Mouse (Mus musculus): ENCODE data around the gene Olfr1458.

Olfr1458 gene

DNA sequence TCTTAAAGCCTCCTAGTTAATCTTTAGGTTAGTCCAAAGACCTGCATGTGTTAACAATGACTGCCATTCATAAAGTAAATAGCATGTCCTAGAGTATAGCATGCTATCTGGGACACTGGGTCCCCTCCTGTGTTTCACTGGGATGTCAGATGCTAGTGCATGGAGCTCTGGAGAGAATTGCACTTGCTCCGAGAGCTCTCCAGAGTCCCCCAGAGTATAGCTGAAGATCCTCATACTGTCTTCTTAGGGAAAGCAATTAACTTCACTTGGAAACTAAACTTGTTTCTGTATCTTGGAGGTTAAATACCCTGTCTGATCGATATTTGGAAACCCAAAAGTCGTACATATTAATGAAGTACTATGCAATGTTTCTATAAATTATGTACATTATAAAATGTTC, at the start of gene Olfr1458:
Gene Olfr1458 (minus strand): TSS at position 101 of the 400 bp plus-strand sequence.
- DNase-seq = no peak

DNA sequence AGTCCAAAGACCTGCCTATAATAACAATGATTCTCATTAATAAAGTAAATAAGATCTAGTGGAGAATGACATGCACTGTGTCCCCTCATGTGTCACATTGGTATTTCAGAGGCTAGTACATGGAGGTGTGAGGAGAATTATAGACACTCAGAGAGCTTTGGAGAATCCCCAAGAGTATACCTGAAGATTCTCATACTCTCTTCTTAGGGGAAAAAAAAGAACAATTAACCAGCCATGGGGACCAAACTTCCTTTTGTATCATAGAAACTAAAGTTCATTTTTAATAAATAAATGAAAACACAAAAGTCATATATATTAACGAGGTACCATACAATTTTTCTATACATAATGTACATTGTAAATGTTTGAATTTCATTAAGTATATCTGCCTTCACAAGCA, 42.9 kb upstream of the Olfr1458 start, which contains the start of gene Olfr1459:
Gene Olfr1459 (minus strand): TSS at position 101 of the 400 bp plus-strand sequence.
- DNase-seq = no peak

GRCm38 (mm10) chr19:13097791-13098190, 8.8 kb downstream of the Olfr1458 start, which contains the start of gene Olfr1457:
Gene Olfr1457, minus strand, starts transcription at chr19:13097891.
- DNase-seq = no peak

- no peak for DNase-seq
Measured at GRCm38 (mm10) chr19:13093908-13094307, 12.7 kb downstream of the Olfr1458 start.

DNA sequence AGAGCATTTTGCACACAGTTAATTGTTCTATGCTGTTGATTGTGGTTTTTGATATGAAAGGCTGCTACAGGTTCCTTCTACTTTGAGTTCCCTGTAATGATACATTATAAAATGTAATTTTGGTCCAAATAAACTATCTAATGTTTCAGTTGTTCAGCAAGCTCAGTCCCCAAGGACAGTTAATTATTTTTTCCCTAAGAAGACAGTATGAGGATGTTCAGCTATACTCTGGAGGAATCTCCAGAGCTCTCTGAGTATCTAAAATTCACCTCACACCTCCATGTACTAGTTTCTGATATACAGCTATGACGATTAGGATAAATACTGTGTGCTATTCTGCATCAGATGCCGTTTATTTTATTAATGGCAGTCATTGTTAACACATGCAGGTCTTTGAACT, 46.3 kb downstream of the Olfr1458 start, which contains the start of gene Olfr1454:
Gene Olfr1454 (plus strand): TSS at position 301 of the 400 bp plus-strand sequence.
- DNase-seq = no peak
